Mouse (Mus musculus) retina, postnatal 7 days (tissue): ENCODE measurements around the gene Pip5kl1.
A peak's percentile ranks its signal among the peaks of the same experiment; 100 is the strongest.

Experiments used
- DNase-seq: peaks from one replicate; pipeline ENCODE4 v3.0.0-alpha.2; 2012; ENCODE audit warnings: low read depth, low spot score

Gene Pip5kl1

GRCm38 (mm10) chr2:32574497-32574896 lies at the start of gene Pip5kl1:
TSS of gene Pip5kl1 (plus strand) at chr2:32574797.
- no peak for DNase-seq

GRCm38 (mm10) chr2:32525816-32526215 lies 48.8 kb upstream of the Pip5kl1 start:
- no peak for DNase-seq

GRCm38 (mm10) chr2:32527468-32527966 lies 47.1 kb upstream of the Pip5kl1 start:
- no peak for DNase-seq

GRCm38 (mm10) chr2:32528326-32528725 lies 46.3 kb upstream of the Pip5kl1 start:
- DNase-seq: no peak

- DNase-seq: no peak
Measured at GRCm38 (mm10) chr2:32530479-32530878, 44.1 kb upstream of the Pip5kl1 start.

GRCm38 (mm10) chr2:32533163-32533562 lies 41.4 kb upstream of the Pip5kl1 start:
- DNase-seq: no peak

- DNase-seq: no peak
Measured at GRCm38 (mm10) chr2:32534061-32534732, 40.4 kb upstream of the Pip5kl1 start.

GRCm38 (mm10) chr2:32534733-32535471 lies 39.7 kb upstream of the Pip5kl1 start, which contains the start of gene Fam102a:
TSS of gene Fam102a (plus strand) at chr2:32535332.
- peak; percentile 94 for DNase-seq

- DNase-seq: no peak
Measured at GRCm38 (mm10) chr2:32535501-32535991, 39.1 kb upstream of the Pip5kl1 start.

GRCm38 (mm10) chr2:32536086-32536633 lies 38.4 kb upstream of the Pip5kl1 start:
- peak; percentile 13 for DNase-seq

GRCm38 (mm10) chr2:32536634-32537359 lies 37.8 kb upstream of the Pip5kl1 start:
- peak; percentile 11 for DNase-seq

- DNase-seq: peak; percentile 14
Measured at GRCm38 (mm10) chr2:32537360-32537905, 37.2 kb upstream of the Pip5kl1 start.

- no peak for DNase-seq
Measured at GRCm38 (mm10) chr2:32537941-32538340, 36.7 kb upstream of the Pip5kl1 start.

GRCm38 (mm10) chr2:32538461-32538860 lies 36.1 kb upstream of the Pip5kl1 start:
- peak; percentile 19 for DNase-seq

- DNase-seq: no peak
Measured at GRCm38 (mm10) chr2:32539452-32539981, 35.1 kb upstream of the Pip5kl1 start.

GRCm38 (mm10) chr2:32541333-32541908 lies 33.2 kb upstream of the Pip5kl1 start:
- no peak for DNase-seq

- DNase-seq: no peak
Measured at GRCm38 (mm10) chr2:32541986-32542573, 32.5 kb upstream of the Pip5kl1 start.

- no peak for DNase-seq
Measured at GRCm38 (mm10) chr2:32543031-32543449, 31.6 kb upstream of the Pip5kl1 start.

GRCm38 (mm10) chr2:32546951-32547350 lies 27.6 kb upstream of the Pip5kl1 start:
- DNase-seq: no peak

GRCm38 (mm10) chr2:32547380-32547779 lies 27.2 kb upstream of the Pip5kl1 start:
- no peak for DNase-seq
